8 mouse cellular contexts compared by ENCODE assay signal in genomic region chr1:120154232-120154631, GRCm38 (mm10). TPM values are rescaled to one million over a fixed set of nuclear protein-coding genes. Genes with fewer than 3 reads are reported as not detected.
DNase-seq lines count a peak whose midpoint lies in the region; ATAC-seq and TF ChIP-seq lines count a peak whose summit lies in the region.

No protein-coding gene starts in this region.

- no peaks in the 10 kb centered on the region for H3K27me3 ChIP-seq in midbrain, postnatal 0 days (ENCODE audit: insufficient read depth, low read length)
- no peaks in the 10 kb centered on the region for H3K27me3 ChIP-seq in midbrain, embryonic 11.5 days (ENCODE audit: control insufficient read depth, insufficient read depth, low read length)
- no peaks in the 10 kb centered on the region for H3K27me3 ChIP-seq in G1E (ENCODE audit: insufficient read depth, low read length)
- no peaks in the 10 kb centered on the region for H3K27me3 ChIP-seq in embryonic facial prominence, embryonic 10.5 days (replicated peaks; ENCODE audit: low read depth, poor library complexity, severe bottlenecking)

- H3K4me2 ChIP-seq in midbrain, postnatal 0 days (ENCODE audit: low read depth, low read length, poor library complexity, severe bottlenecking) = no peak overlapping the region
- H3K4me2 ChIP-seq in midbrain, embryonic 11.5 days = no peak overlapping the region

- H3K27ac ChIP-seq in midbrain, postnatal 0 days (ENCODE audit: low read depth, low read length) = no peak overlapping the region
- no peak overlapping the region for H3K27ac ChIP-seq in midbrain, embryonic 11.5 days (ENCODE audit: low read depth, low read length)
- H3K27ac ChIP-seq in embryonic facial prominence, embryonic 10.5 days (replicated peaks) = no peak overlapping the region

- no peak overlapping the region for H3K9ac ChIP-seq in midbrain, postnatal 0 days (replicated peaks; ENCODE audit: low read length, poor library complexity, severe bottlenecking)
- H3K9ac ChIP-seq in midbrain, embryonic 11.5 days (ENCODE audit: low read length) = no peak overlapping the region

- peak; percentile 34 for DNase-seq in gastrocnemius, adult 18-20 months (ENCODE audit: low spot score)
- no peak for DNase-seq in gastrocnemius, postnatal 25 days
- DNase-seq in midbrain, postnatal 0 days (ENCODE audit: low spot score) = peak; percentile 36
- DNase-seq in midbrain, embryonic 11.5 days (ENCODE audit: low spot score, missing footprints) = no peak
- no peak for DNase-seq in G1E (ENCODE audit: low spot score)
- DNase-seq in embryonic facial prominence, embryonic 10.5 days (ENCODE audit: low spot score) = peak; percentile 41
- DNase-seq in urinary bladder, adult 18-20 months (ENCODE audit: low spot score in 2 of 2) = no peak

- ATAC-seq in midbrain, postnatal 0 days (ENCODE audit: low FRiP score) = no peak
- no peak for ATAC-seq in midbrain, embryonic 11.5 days (ENCODE audit: low FRiP score)
- ATAC-seq in G1E (ENCODE audit: extremely low read depth, insufficient number of reproducible peaks, low FRiP score, poor library complexity, severe bottlenecking) = peak; percentile 51
- ATAC-seq in megakaryocyte, adult 5-6 weeks (ENCODE audit: poor library complexity, severe bottlenecking) = peak; percentile 75

- H3K4me3 ChIP-seq in midbrain, postnatal 0 days (ENCODE audit: low read depth, low read length) = no peak overlapping the region
- no peak overlapping the region for H3K4me3 ChIP-seq in midbrain, embryonic 11.5 days (ENCODE audit: low read depth, low read length)
- no peak overlapping the region for H3K4me3 ChIP-seq in G1E (ENCODE audit: low read depth, low read length)
- no peak overlapping the region for H3K4me3 ChIP-seq in embryonic facial prominence, embryonic 10.5 days

- no peaks in the 10 kb centered on the region for H3K36me3 ChIP-seq in midbrain, postnatal 0 days (ENCODE audit: insufficient read depth, low read length)
- H3K36me3 ChIP-seq in midbrain, embryonic 11.5 days (ENCODE audit: control insufficient read depth, insufficient read depth, low read length) = no peaks in the 10 kb centered on the region
- H3K36me3 ChIP-seq in G1E (replicated peaks) = peaks cover 66% of the 10 kb centered on the region
- no peaks in the 10 kb centered on the region for H3K36me3 ChIP-seq in embryonic facial prominence, embryonic 10.5 days (replicated peaks)

- H3K9me3 ChIP-seq in midbrain, postnatal 0 days (ENCODE audit: low read length) = no peaks in the 10 kb centered on the region
- no peaks in the 10 kb centered on the region for H3K9me3 ChIP-seq in midbrain, embryonic 11.5 days (ENCODE audit: control insufficient read depth, low read length)
- H3K9me3 ChIP-seq in G1E (replicated peaks) = no peaks in the 10 kb centered on the region
- no peaks in the 10 kb centered on the region for H3K9me3 ChIP-seq in embryonic facial prominence, embryonic 10.5 days

- TF ChIP-seq CTCF in midbrain, postnatal 0 days (IDR thresholded peaks at IDR 0.05) = peak; percentile 72
- peak; percentile 25; the same call in 1 of the 2 replicates for TF ChIP-seq CTCF in G1E (IDR thresholded peaks at IDR 0.05; ENCODE audit: low read depth, low read length)

- no peaks in the 10 kb centered on the region for H3K4me1 ChIP-seq in midbrain, postnatal 0 days (ENCODE audit: insufficient read depth, low read length)
- no peaks in the 10 kb centered on the region for H3K4me1 ChIP-seq in midbrain, embryonic 11.5 days (ENCODE audit: control insufficient read depth, insufficient read depth, low read length)
- H3K4me1 ChIP-seq in G1E (ENCODE audit: insufficient read depth, low read depth, low read length) = no peaks in the 10 kb centered on the region
- H3K4me1 ChIP-seq in embryonic facial prominence, embryonic 10.5 days = 0 out of 2 replicates have a peak, but pooled peaks cover 5% of the 10 kb centered on the region

RNA-seq across cellular contexts. Expression of gene 3110009E18Rik, which starts 33.2 kb away (rescaled TPM):
- total RNA-seq in gastrocnemius, adult 18-20 months (2021) = 1 to 10 TPM; 4.6 to 5.7 TPM
- total RNA-seq in gastrocnemius, postnatal 25 days (2021) = 1 to 10 TPM; 4.9 to 5.4 TPM
- 0.77 and 1.9 TPM in 2 replicates for total RNA-seq in midbrain, postnatal 0 days (2014; rRNA removed)
- polyA plus RNA-seq in midbrain, postnatal 0 days (2015; fragmentation: Nextera tagmentation; extraction: Ambion mirVana) = 11.4 and 15.7 TPM in 2 replicates
- 26.4 and 27.1 TPM in 2 replicates for polyA plus RNA-seq in midbrain, embryonic 11.5 days (2014; fragmentation: Nextera tagmentation; extraction: Ambion mirVana)
- total RNA-seq in G1E (2014; fragmentation: Nextera tagmentation) = 15.5 and 24.9 TPM in 2 replicates
- total RNA-seq in G1E (2017) = 15.0 and 16.1 TPM in 2 replicates
- polyA plus RNA-seq in G1E (2012) = 4.1 and 7.5 TPM in 2 replicates
- 19.8 and 20.7 TPM in 2 replicates for polyA plus RNA-seq in embryonic facial prominence, embryonic 10.5 days (2016; fragmentation: Nextera tagmentation; extraction: Ambion mirVana)
- total RNA-seq in megakaryocyte, adult 5-6 weeks (2015) = 6.0 and 11.7 TPM in 2 replicates
- 8.3 and 10.8 TPM in 2 replicates for total RNA-seq in megakaryocyte, adult 5-6 weeks (2017)

RNA-seq across cellular contexts. Expression of gene Dbi, which starts 33.4 kb away (rescaled TPM):
- 100 to 1,000 TPM; 135 to 165 TPM for total RNA-seq in gastrocnemius, adult 18-20 months (2021)
- 100 to 1,000 TPM; 177 to 210 TPM for total RNA-seq in gastrocnemius, postnatal 25 days (2021)
- 515 and 540 TPM in 2 replicates for total RNA-seq in midbrain, postnatal 0 days (2014; rRNA removed)
- 1,809 and 1,897 TPM in 2 replicates for polyA plus RNA-seq in midbrain, postnatal 0 days (2015; fragmentation: Nextera tagmentation; extraction: Ambion mirVana)
- 690 and 715 TPM in 2 replicates for polyA plus RNA-seq in midbrain, embryonic 11.5 days (2014; fragmentation: Nextera tagmentation; extraction: Ambion mirVana)
- total RNA-seq in G1E (2014; fragmentation: Nextera tagmentation) (118 and 130 TPM in 2 replicates), G1E (2017) (625 and 652 TPM in 2 replicates)
- polyA plus RNA-seq in G1E (2012) = 13.3 and 14.5 TPM in 2 replicates
- polyA plus RNA-seq in embryonic facial prominence, embryonic 10.5 days (2016; fragmentation: Nextera tagmentation; extraction: Ambion mirVana) = 693 and 727 TPM in 2 replicates
- 379 and 411 TPM in 2 replicates for total RNA-seq in megakaryocyte, adult 5-6 weeks (2015)
- 330 and 438 TPM in 2 replicates for total RNA-seq in megakaryocyte, adult 5-6 weeks (2017)

Comparison
In these comparisons a context has a peak if more than half of its experiments do, and no peak if none do; other contexts are left out.
1. DNase-seq: peak in gastrocnemius, adult 18-20 months (single experiment), midbrain, postnatal 0 days (single experiment) and embryonic facial prominence, embryonic 10.5 days (single experiment); none in gastrocnemius, postnatal 25 days (single experiment), midbrain, embryonic 11.5 days (single experiment), G1E (single experiment) and urinary bladder, adult 18-20 months (0 of 2).
2. ATAC-seq: peak in G1E (single experiment) and megakaryocyte, adult 5-6 weeks (single experiment); none in midbrain, postnatal 0 days (single experiment) and midbrain, embryonic 11.5 days (single experiment).